Mouse (Mus musculus) bone marrow, adult 2 months (tissue): ENCODE measurements around the gene Lad1. TPM values are rescaled to one million over a fixed set of nuclear protein-coding genes. Genes with fewer than 3 reads are reported as not detected.
A peak's percentile ranks its signal among the peaks of the same experiment; 100 is the strongest.

Experiments
- H3K27ac ChIP-seq: fragments of 200-500 bp; 2 replicates; pipeline ENCODE4 v1.5.1; 2012; ENCODE audit warnings: low read depth, mild to moderate bottlenecking, control low read depth, inconsistent platforms, low read length; ENCODE audit not compliant: control insufficient read depth, poor library complexity, insufficient read depth
- H3K4me1 ChIP-seq: fragments of 200-500 bp; 2 replicates; pipeline ENCODE4 v1.6.1; 2011; ENCODE audit warnings: low read length; ENCODE audit not compliant: control insufficient read depth, insufficient read depth
- H3K4me3 ChIP-seq: fragments of 200-500 bp; replicated peaks from 2 replicates; pipeline ENCODE3; 2011; ENCODE audit warnings: mild to moderate bottlenecking, low read depth, low read length, control low read depth; ENCODE audit not compliant: control insufficient read depth
- CTCF ChIP-seq: fragments of 200-500 bp; IDR thresholded peaks from 2 replicates; pipeline ENCODE4 v1.5.1; 2011; ENCODE audit warnings: low read length, control low read depth; ENCODE audit not compliant: control insufficient read depth, insufficient read depth
- POLR2A ChIP-seq: fragments of 200-500 bp; IDR thresholded peaks from 2 replicates; pipeline ENCODE4 v1.6.1; 2011; ENCODE audit warnings: low read depth, mild to moderate bottlenecking, control low read depth, low read length, borderline replicate concordance; ENCODE audit not compliant: control insufficient read depth
- WGBS: fragments of 180-500 bp; shearing (Covaris S2); methylation state at CpG from one replicate; pipeline ENCODE4 v1.1.7; 2018; 5-methylcytosine and 5-hydroxymethylcytosine counted together
- polyA plus RNA-seq: library from polyadenylated mRNA; stranded (reverse); fragments of >200 nt; gene quantifications from 2 replicates; pipeline ENCODE4 v1.2.4, GENCODE M21; 2011; ENCODE audit warnings: low replicate concordance; ENCODE audit not compliant: missing spikeins, insufficient read depth, insufficient read length

The Lad1 gene
- polyA plus RNA-seq, 1 experiment, result 0.77 TPM

- no peak overlapping the region for H3K27ac ChIP-seq
- TF ChIP-seq CTCF, result no peak
- TF ChIP-seq POLR2A, result no peak
- H3K4me3 ChIP-seq, result no peak overlapping the region
- 47% methylated on average over 6 of the region's 6 CpGs for WGBS
- H3K4me1 ChIP-seq, result no peaks in the 10 kb centered on the region; the same call in 1 of the 2 replicates
Measured at GRCm38 (mm10) chr1:135844481-135844880, 26.1 kb downstream of the Lad1 start.

GRCm38 (mm10) chr1:135846632-135847031, 28.2 kb downstream of the Lad1 start:
- Histone ChIP-seq H3K27ac (no peak overlapping the region), H3K4me3 (no peak overlapping the region), H3K4me1 (no peaks in the 10 kb centered on the region)
- TF ChIP-seq CTCF, result no peak
- no peak for TF ChIP-seq POLR2A
- 88% methylated on average over 5 of the region's 5 CpGs for WGBS

DNA sequence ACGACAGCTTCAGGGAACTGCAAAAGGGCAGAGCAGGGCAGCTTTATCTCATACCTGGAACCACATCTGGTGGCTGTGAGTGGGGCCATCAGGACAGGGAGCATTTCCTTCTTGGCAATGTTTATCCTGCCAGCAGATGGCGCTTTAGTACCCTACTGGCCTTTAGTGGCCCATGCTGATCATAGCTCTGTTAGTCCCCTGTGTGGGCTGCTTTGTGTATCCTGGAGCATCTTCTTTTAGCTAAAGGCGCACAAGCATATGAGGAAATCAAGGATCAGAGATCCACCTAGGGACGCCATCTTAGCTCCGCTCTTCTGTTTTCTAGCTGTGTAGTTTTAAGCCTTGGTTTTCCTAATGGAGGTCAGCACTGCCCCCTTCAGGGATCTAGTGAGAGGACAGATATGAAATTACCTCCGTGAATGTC, 28.8 kb downstream of the Lad1 start:
- peak; percentile 68 for TF ChIP-seq CTCF
- TF ChIP-seq POLR2A, result no peak
- 24% methylated on average over 6 of the region's 6 CpGs for WGBS
- no peak overlapping the region for H3K4me3 ChIP-seq
- no peaks in the 10 kb centered on the region for H3K4me1 ChIP-seq
- H3K27ac ChIP-seq, result no peak overlapping the region

GRCm38 (mm10) chr1:135847611-135848351, 29.4 kb downstream of the Lad1 start:
- no peak for TF ChIP-seq POLR2A
- TF ChIP-seq CTCF, result no peak
- WGBS, result 18% methylated on average over 17 of the region's 17 CpGs
- H3K4me1 ChIP-seq, result no peaks in the 10 kb centered on the region
- H3K27ac ChIP-seq, result no peak overlapping the region
- no peak overlapping the region for H3K4me3 ChIP-seq

GRCm38 (mm10) chr1:135850722-135851512, 32.5 kb downstream of the Lad1 start:
- H3K4me3 ChIP-seq, result no peak overlapping the region
- no peaks in the 10 kb centered on the region for H3K4me1 ChIP-seq
- 67% methylated on average over 12 of the region's 12 CpGs for WGBS
- TF ChIP-seq POLR2A (no peak), CTCF (peak; percentile 43; the same call in 1 of the 2 replicates)
- H3K27ac ChIP-seq, result no peak overlapping the region

- 63% methylated on average over 13 of the region's 13 CpGs for WGBS
- Histone ChIP-seq H3K4me3 (no peak overlapping the region), H3K27ac (no peak overlapping the region), H3K4me1 (no peaks in the 10 kb centered on the region)
- TF ChIP-seq POLR2A, result no peak
- TF ChIP-seq CTCF, result no peak
Measured at GRCm38 (mm10) chr1:135852044-135852756, 33.8 kb downstream of the Lad1 start.

DNA sequence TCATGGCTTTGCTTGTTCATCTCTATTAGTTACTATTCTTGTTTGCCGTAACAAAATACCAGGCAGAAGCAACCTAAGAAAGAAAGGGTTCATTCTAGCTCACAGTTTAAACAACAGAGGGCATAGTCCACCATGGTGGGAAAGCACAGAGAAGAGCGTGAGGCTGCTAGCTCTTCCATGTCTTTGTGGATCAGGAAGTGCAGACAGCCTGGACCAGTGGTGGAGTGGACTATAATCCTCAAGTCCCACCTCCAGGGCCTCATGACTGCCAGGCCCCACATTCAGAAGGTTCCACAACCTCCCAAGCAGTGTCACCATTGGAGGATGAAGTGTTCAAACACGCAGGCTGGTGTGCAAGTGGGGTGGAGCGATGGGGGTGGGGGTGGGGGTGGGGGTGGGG, 34.8 kb downstream of the Lad1 start:
- H3K4me1 ChIP-seq, result no peaks in the 10 kb centered on the region
- no peak for TF ChIP-seq POLR2A
- no peak for TF ChIP-seq CTCF
- WGBS, result 92% methylated on average over 4 of the region's 4 CpGs
- no peak overlapping the region for H3K27ac ChIP-seq
- H3K4me3 ChIP-seq, result no peak overlapping the region
